Mouse (Mus musculus): Measurements from ENCODE around the gene Smtn. TPM values are rescaled to one million over a fixed set of nuclear protein-coding genes. Genes with fewer than 3 reads are reported as not detected.

Gene Smtn
- total RNA-seq, 1 experiment, result 17.3 TPM

DNA sequence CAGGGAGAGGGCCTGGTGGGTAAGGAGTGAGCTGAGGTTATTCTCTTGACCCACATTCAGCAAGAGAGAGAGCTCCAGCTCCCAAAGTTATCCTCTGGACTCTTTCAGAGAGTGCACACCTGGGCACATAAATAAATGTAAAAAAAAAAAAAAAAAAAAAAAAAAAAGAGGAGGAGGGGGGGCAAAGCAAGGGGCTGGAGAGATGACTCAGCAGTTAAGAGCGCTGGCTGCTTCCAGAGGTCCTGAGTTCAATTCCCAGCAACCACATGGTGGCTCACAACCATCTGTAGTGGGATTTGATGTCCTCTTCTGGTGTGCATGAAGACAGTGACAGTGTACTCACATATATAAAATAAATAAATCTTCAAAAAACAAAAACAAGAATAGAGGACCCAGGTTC, 43.1 kb downstream of the Smtn start:
- DNase-seq (ENCODE audit: low read depth, low spot score), result no peak
- in situ Hi-C loops (cut with MboI; ENCODE audit: low sequenced_read_pairs in 2 of 2, unreplicated experiment in 2 of 2), result no loop called here
- no peak overlapping the region for H3K9ac ChIP-seq (ENCODE audit: insufficient read depth, low read depth, low read length, poor library complexity, severe bottlenecking)
- no peak overlapping the region for H3K27ac ChIP-seq (ENCODE audit: insufficient read depth, low read depth, low read length, poor library complexity, severe bottlenecking)
- peaks cover 0 to 9% of the 10 kb centered on the region in 2 experiments; a peak in 1 of 4 replicates for H3K4me1 ChIP-seq (ENCODE audit: control insufficient read depth in 2 of 2, insufficient read depth in 2 of 2, low read length in 2 of 2, poor library complexity in 1 of 2)
- no peak overlapping the region for H3K4me3 ChIP-seq (ENCODE audit: insufficient read depth in 1 of 2, low read depth in 1 of 2, low read length in 2 of 2, poor library complexity in 1 of 2, severe bottlenecking in 1 of 2)
- TF ChIP-seq CHD2 (IDR thresholded peaks at IDR 0.05; ENCODE audit: low read depth, low read length) (no peak), MAFK (IDR thresholded peaks at IDR 0.05; ENCODE audit: insufficient read depth, low read depth, low read length) (peak; percentile 82), HCFC1 (IDR thresholded peaks at IDR 0.05; ENCODE audit: borderline replicate concordance, insufficient read depth, low read length) (no peak), ZNF384 (IDR thresholded peaks at IDR 0.05; ENCODE audit: low read depth, low read length) (peak; percentile 82; the same call in 1 of the 2 replicates), ZC3H11A (IDR thresholded peaks at IDR 0.05; ENCODE audit: borderline replicate concordance, low read depth, low read length) (no peak)
- no peaks in the 10 kb centered on the region for H3K9me3 ChIP-seq (ENCODE audit: control insufficient read depth, insufficient read depth, low read depth, low read length)
- no peaks in the 10 kb centered on the region for H3K36me3 ChIP-seq (ENCODE audit: control insufficient read depth, insufficient read depth, low read length, poor library complexity, severe bottlenecking)

DNA sequence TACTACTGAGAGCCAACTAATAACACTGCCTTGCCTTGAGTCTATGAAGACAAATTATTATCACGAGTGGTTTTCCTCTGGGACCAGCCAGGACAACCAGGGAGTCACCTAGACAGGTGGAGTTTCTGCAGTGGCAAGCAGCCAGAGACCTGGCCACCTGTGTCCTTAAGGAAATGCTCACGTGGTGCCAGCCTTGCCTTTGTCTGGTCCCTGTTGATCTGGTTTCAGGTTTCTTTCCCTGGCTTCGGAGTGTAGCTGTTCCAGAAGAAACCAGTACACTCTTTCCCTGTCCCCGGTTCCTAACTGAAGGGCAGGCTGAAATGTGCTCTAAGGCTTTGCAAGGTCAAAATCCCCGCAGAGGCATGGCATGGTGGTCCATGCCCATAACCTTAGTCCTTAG, 43.7 kb downstream of the Smtn start:
- in situ Hi-C loops (cut with MboI; ENCODE audit: low sequenced_read_pairs in 2 of 2, unreplicated experiment in 2 of 2), result no loop called here
- Histone ChIP-seq H3K9me3 (ENCODE audit: control insufficient read depth, insufficient read depth, low read depth, low read length) (no peaks in the 10 kb centered on the region), H3K4me1 (ENCODE audit: control insufficient read depth in 2 of 2, insufficient read depth in 2 of 2, low read length in 2 of 2, poor library complexity in 1 of 2) (peaks cover 0 to 9% of the 10 kb centered on the region in 2 experiments; a peak in 1 of 4 replicates), H3K4me3 (ENCODE audit: insufficient read depth in 1 of 2, low read depth in 1 of 2, low read length in 2 of 2, poor library complexity in 1 of 2, severe bottlenecking in 1 of 2) (no peak overlapping the region), H3K36me3 (ENCODE audit: control insufficient read depth, insufficient read depth, low read length, poor library complexity, severe bottlenecking) (no peaks in the 10 kb centered on the region), H3K27ac (ENCODE audit: insufficient read depth, low read depth, low read length, poor library complexity, severe bottlenecking) (no peak overlapping the region), H3K9ac (ENCODE audit: insufficient read depth, low read depth, low read length, poor library complexity, severe bottlenecking) (no peak overlapping the region)
- no peak for DNase-seq (ENCODE audit: low read depth, low spot score)
- TF ChIP-seq HCFC1 (IDR thresholded peaks at IDR 0.05; ENCODE audit: borderline replicate concordance, insufficient read depth, low read length) (no peak), ZNF384 (IDR thresholded peaks at IDR 0.05; ENCODE audit: low read depth, low read length) (no peak), ZC3H11A (IDR thresholded peaks at IDR 0.05; ENCODE audit: borderline replicate concordance, low read depth, low read length) (no peak), MAFK (IDR thresholded peaks at IDR 0.05; ENCODE audit: insufficient read depth, low read depth, low read length) (no peak), CHD2 (IDR thresholded peaks at IDR 0.05; ENCODE audit: low read depth, low read length) (no peak)

GRCm38 (mm10) chr11:3495496-3495895, 44.9 kb downstream of the Smtn start:
- peaks cover 0 to 6% of the 10 kb centered on the region in 2 experiments; a peak in 1 of 4 replicates for H3K4me1 ChIP-seq (ENCODE audit: control insufficient read depth in 2 of 2, insufficient read depth in 2 of 2, low read length in 2 of 2, poor library complexity in 1 of 2)
- no peaks in the 10 kb centered on the region for H3K9me3 ChIP-seq (ENCODE audit: control insufficient read depth, insufficient read depth, low read depth, low read length)
- H3K4me3 ChIP-seq (ENCODE audit: insufficient read depth in 1 of 2, low read depth in 1 of 2, low read length in 2 of 2, poor library complexity in 1 of 2, severe bottlenecking in 1 of 2), result no peak overlapping the region
- no peak overlapping the region; the same call in 1 of the 2 replicates for H3K27ac ChIP-seq (ENCODE audit: insufficient read depth, low read depth, low read length, poor library complexity, severe bottlenecking)
- no peaks in the 10 kb centered on the region for H3K36me3 ChIP-seq (ENCODE audit: control insufficient read depth, insufficient read depth, low read length, poor library complexity, severe bottlenecking)
- TF ChIP-seq CHD2 (IDR thresholded peaks at IDR 0.05; ENCODE audit: low read depth, low read length) (no peak), MAFK (IDR thresholded peaks at IDR 0.05; ENCODE audit: insufficient read depth, low read depth, low read length) (no peak)
- H3K9ac ChIP-seq (ENCODE audit: insufficient read depth, low read depth, low read length, poor library complexity, severe bottlenecking), result no peak overlapping the region
- in situ Hi-C loops (cut with MboI; ENCODE audit: low sequenced_read_pairs in 2 of 2, unreplicated experiment in 2 of 2), result no loop called here
- DNase-seq (ENCODE audit: low read depth, low spot score), result no peak

DNA sequence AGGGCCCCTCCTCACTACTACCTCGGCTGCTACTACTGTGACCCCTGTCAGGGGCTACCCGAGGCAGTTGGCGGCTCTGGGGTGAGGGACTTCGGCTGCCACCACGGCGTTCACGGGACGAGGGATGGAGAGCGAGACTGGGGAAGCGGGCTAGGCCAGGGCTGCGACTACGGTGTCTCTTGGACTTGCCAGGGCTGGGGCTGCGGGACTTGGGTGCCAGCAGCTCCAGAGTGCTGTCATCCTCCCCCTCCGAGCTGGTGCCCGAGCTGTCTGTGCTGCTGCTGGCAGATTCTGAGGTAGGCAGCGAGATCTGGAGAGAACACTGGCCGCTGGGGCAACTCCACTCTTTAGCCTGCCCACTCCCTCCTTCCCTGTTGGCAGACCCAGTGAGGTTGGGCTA, 45.6 kb downstream of the Smtn start:
- peaks cover 0 to 6% of the 10 kb centered on the region in 2 experiments; a peak in 1 of 4 replicates for H3K4me1 ChIP-seq (ENCODE audit: control insufficient read depth in 2 of 2, insufficient read depth in 2 of 2, low read length in 2 of 2, poor library complexity in 1 of 2)
- in situ Hi-C loops (cut with MboI; ENCODE audit: low sequenced_read_pairs in 2 of 2, unreplicated experiment in 2 of 2), result no loop called here
- TF ChIP-seq CHD2 (IDR thresholded peaks at IDR 0.05; ENCODE audit: low read depth, low read length) (no peak), HCFC1 (IDR thresholded peaks at IDR 0.05; ENCODE audit: borderline replicate concordance, insufficient read depth, low read length) (no peak), MAFK (IDR thresholded peaks at IDR 0.05; ENCODE audit: insufficient read depth, low read depth, low read length) (no peak), ZNF384 (IDR thresholded peaks at IDR 0.05; ENCODE audit: low read depth, low read length) (no peak), ZC3H11A (IDR thresholded peaks at IDR 0.05; ENCODE audit: borderline replicate concordance, low read depth, low read length) (no peak)
- no peaks in the 10 kb centered on the region for H3K9me3 ChIP-seq (ENCODE audit: control insufficient read depth, insufficient read depth, low read depth, low read length)
- DNase-seq (ENCODE audit: low read depth, low spot score), result no peak
- peak overlapping the region; percentile 15 to 31; a peak in 2 of 4 replicates for H3K4me3 ChIP-seq (ENCODE audit: insufficient read depth in 1 of 2, low read depth in 1 of 2, low read length in 2 of 2, poor library complexity in 1 of 2, severe bottlenecking in 1 of 2)
- no peak overlapping the region for H3K27ac ChIP-seq (ENCODE audit: insufficient read depth, low read depth, low read length, poor library complexity, severe bottlenecking)
- H3K9ac ChIP-seq (ENCODE audit: insufficient read depth, low read depth, low read length, poor library complexity, severe bottlenecking), result peak overlapping the region; percentile 21; the same call in 1 of the 2 replicates
- H3K36me3 ChIP-seq (ENCODE audit: control insufficient read depth, insufficient read depth, low read length, poor library complexity, severe bottlenecking), result no peaks in the 10 kb centered on the region

DNA sequence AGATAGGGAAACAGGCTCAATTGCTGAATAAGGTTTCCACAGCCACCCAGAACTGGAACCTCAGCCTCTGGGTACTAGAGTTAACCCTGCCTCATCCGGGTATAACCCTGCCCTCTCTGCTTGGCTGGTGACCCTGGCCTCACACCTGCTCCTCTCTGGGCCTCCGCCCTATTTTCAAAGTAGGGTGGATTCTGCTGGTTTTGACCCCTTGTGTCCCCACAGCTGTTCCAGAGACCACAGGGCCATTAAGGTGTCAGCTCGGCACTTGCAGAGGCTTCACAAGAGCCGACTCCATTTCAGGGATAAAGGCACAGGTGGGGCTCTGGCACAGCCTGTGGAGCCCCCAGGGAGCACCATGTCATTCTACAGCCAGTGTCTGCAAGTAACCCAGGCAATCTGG, 47.7 kb downstream of the Smtn start:
- H3K9me3 ChIP-seq (ENCODE audit: control insufficient read depth, insufficient read depth, low read depth, low read length), result no peaks in the 10 kb centered on the region
- H3K4me1 ChIP-seq (ENCODE audit: control insufficient read depth in 2 of 2, insufficient read depth in 2 of 2, low read length in 2 of 2, poor library complexity in 1 of 2), result peaks cover 0 to 6% of the 10 kb centered on the region in 2 experiments; a peak in 1 of 4 replicates
- no peak overlapping the region for H3K4me3 ChIP-seq (ENCODE audit: insufficient read depth in 1 of 2, low read depth in 1 of 2, low read length in 2 of 2, poor library complexity in 1 of 2, severe bottlenecking in 1 of 2)
- in situ Hi-C loops (cut with MboI; ENCODE audit: low sequenced_read_pairs in 2 of 2, unreplicated experiment in 2 of 2), result no loop called here
- H3K9ac ChIP-seq (ENCODE audit: insufficient read depth, low read depth, low read length, poor library complexity, severe bottlenecking), result no peak overlapping the region
- H3K27ac ChIP-seq (ENCODE audit: insufficient read depth, low read depth, low read length, poor library complexity, severe bottlenecking), result peak overlapping the region; percentile 22; the same call in 1 of the 2 replicates
- TF ChIP-seq ZNF384 (IDR thresholded peaks at IDR 0.05; ENCODE audit: low read depth, low read length), result no peak
- no peak for TF ChIP-seq MAFK (IDR thresholded peaks at IDR 0.05; ENCODE audit: insufficient read depth, low read depth, low read length)
- TF ChIP-seq HCFC1 (IDR thresholded peaks at IDR 0.05; ENCODE audit: borderline replicate concordance, insufficient read depth, low read length), result no peak
- no peak for TF ChIP-seq CHD2 (IDR thresholded peaks at IDR 0.05; ENCODE audit: low read depth, low read length)
- no peak for TF ChIP-seq ZC3H11A (IDR thresholded peaks at IDR 0.05; ENCODE audit: borderline replicate concordance, low read depth, low read length)
- no peaks in the 10 kb centered on the region for H3K36me3 ChIP-seq (ENCODE audit: control insufficient read depth, insufficient read depth, low read length, poor library complexity, severe bottlenecking)
- DNase-seq (ENCODE audit: low read depth, low spot score), result no peak
